Comparison of ENCODE assay signal across 11 mouse cellular contexts in the genomic region with DNA sequence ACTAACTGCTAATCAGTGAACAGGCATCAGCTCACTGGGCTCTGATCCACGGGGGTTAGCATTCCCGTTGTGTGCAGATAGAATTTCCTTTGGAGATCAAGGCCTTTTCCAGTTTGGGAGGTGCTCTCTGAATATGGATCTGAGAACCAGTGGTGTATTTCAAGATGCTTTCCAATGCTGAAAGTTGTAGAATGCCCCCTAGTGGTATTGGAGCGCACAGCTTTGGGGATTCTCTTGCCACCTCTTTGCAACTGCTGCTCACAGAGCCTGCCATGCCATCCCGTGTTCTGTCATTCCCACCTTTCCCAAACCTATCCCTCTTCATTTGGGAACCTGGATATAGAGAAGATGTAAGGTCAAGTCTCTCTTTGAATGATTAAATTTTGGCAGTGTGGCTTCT.
A peak's percentile ranks its signal among the peaks of the same experiment; 100 is the strongest.
DNase-seq lines count a peak whose midpoint lies in the region; ATAC-seq and TF ChIP-seq lines count a peak whose summit lies in the region.
"Had no signal": no experiment of that assay in that cellular context is flagged by ENCODE, and none has a peak within 500 bp of the region (broad histone marks: within the 10 kb centered on the region; RNA-seq: fewer than 3 reads in every experiment).

No protein-coding gene starts in this region.

- peaks cover 27% of the 10 kb centered on the region for H3K27me3 ChIP-seq in heart, embryonic 12.5 days (replicated peaks)
- H3K27me3 ChIP-seq in neural tube, embryonic 12.5 days (replicated peaks) = peaks cover 4% of the 10 kb centered on the region; the same call in 1 of the 2 replicates
- H3K27me3 ChIP-seq in small intestine, adult 2 months (ENCODE audit: control insufficient read depth, insufficient read depth, low read length) = no peaks in the 10 kb centered on the region
- H3K27me3 ChIP-seq: limb, embryonic 15.5 days had no signal

- WGBS in heart, embryonic 12.5 days = 35% methylated on average over 4 of the region's 4 CpGs
- 46% methylated on average over 4 of the region's 4 CpGs for WGBS in neural tube, embryonic 12.5 days
- 47% methylated on average over 4 of the region's 4 CpGs for WGBS in small intestine, adult 2 months

- H3K9me3 ChIP-seq in heart, embryonic 12.5 days (replicated peaks) = no peaks in the 10 kb centered on the region
- H3K9me3 ChIP-seq in neural tube, embryonic 12.5 days = no peaks in the 10 kb centered on the region
- H3K9me3 ChIP-seq: heart, embryonic 13.5 days; limb, embryonic 15.5 days had no signal

- DNase-seq in heart, postnatal 4 days = peak; percentile 22
- no peak for DNase-seq in neural tube, embryonic 10.5 days (ENCODE audit: extremely low spot score, low spot score)
- no peak for DNase-seq in right cerebral cortex, postnatal 36 days (ENCODE audit: low spot score in 2 of 2)
- no peak for DNase-seq in T-cell, adult 2 months (ENCODE audit: low spot score)
- DNase-seq: right cerebral cortex, postnatal 14 days had no signal

- H3K4me1 ChIP-seq in heart, embryonic 12.5 days (replicated peaks) = no peaks in the 10 kb centered on the region
- no peaks in the 10 kb centered on the region for H3K4me1 ChIP-seq in neural tube, embryonic 12.5 days
- no peaks in the 10 kb centered on the region for H3K4me1 ChIP-seq in cortical plate, adult 2 months (ENCODE audit: control insufficient read depth, insufficient read depth, low read length)
- H3K4me1 ChIP-seq in small intestine, adult 2 months (ENCODE audit: control insufficient read depth, insufficient read depth, insufficient read length, low read length) = no peaks in the 10 kb centered on the region
- H3K4me1 ChIP-seq: heart, embryonic 13.5 days; limb, embryonic 15.5 days had no signal

- ATAC-seq in heart, embryonic 12.5 days (ENCODE audit: insufficient number of reproducible peaks, low FRiP score) = no peak
- ATAC-seq in neural tube, embryonic 12.5 days (ENCODE audit: low FRiP score, low read depth) = 0 out of 2 replicates have a peak, but pooled peaks have one; percentile 21

- TF ChIP-seq CTCF in cortical plate, adult 2 months (IDR thresholded peaks at IDR 0.05; ENCODE audit: extremely low read depth, insufficient read depth, low read length) = peak; percentile 27; the same call in 1 of the 2 replicates
- peak; percentile 27; the same call in 1 of the 2 replicates for TF ChIP-seq CTCF in small intestine, adult 2 months (IDR thresholded peaks at IDR 0.05; ENCODE audit: extremely low read depth, insufficient read length, insufficient replicate concordance, low read depth, low read length)

- H3K27ac ChIP-seq in heart, embryonic 12.5 days (ENCODE audit: poor library complexity, severe bottlenecking) = no peak overlapping the region
- no peak overlapping the region for H3K27ac ChIP-seq in neural tube, embryonic 12.5 days
- H3K27ac ChIP-seq in cortical plate, adult 2 months (ENCODE audit: insufficient read depth, low read length) = no peak overlapping the region
- no peak overlapping the region for H3K27ac ChIP-seq in small intestine, adult 2 months (ENCODE audit: insufficient read depth, low read depth, low read length)
- H3K27ac ChIP-seq: heart, embryonic 13.5 days; limb, embryonic 15.5 days had no signal

- H3K9ac ChIP-seq in heart, embryonic 12.5 days = no peak overlapping the region
- H3K9ac ChIP-seq in neural tube, embryonic 12.5 days = no peak overlapping the region
- H3K9ac ChIP-seq: heart, embryonic 13.5 days; limb, embryonic 15.5 days had no signal

- H3K36me3 ChIP-seq in heart, embryonic 12.5 days = no peaks in the 10 kb centered on the region
- no peaks in the 10 kb centered on the region for H3K36me3 ChIP-seq in neural tube, embryonic 12.5 days
- peaks cover 2% of the 10 kb centered on the region; the same call in 1 of the 2 replicates for H3K36me3 ChIP-seq in small intestine, adult 2 months (ENCODE audit: control insufficient read depth, insufficient read depth, low read length)
- H3K36me3 ChIP-seq: limb, embryonic 15.5 days had no signal

- H3K4me3 ChIP-seq in heart, embryonic 12.5 days = no peak overlapping the region
- H3K4me3 ChIP-seq in neural tube, embryonic 12.5 days = no peak overlapping the region
- no peak overlapping the region for H3K4me3 ChIP-seq in cortical plate, adult 2 months (ENCODE audit: insufficient read depth, low read length)
- H3K4me3 ChIP-seq in small intestine, adult 2 months (ENCODE audit: low read depth, low read length) = no peak overlapping the region
- H3K4me3 ChIP-seq: heart, embryonic 13.5 days; limb, embryonic 15.5 days had no signal

- no peak overlapping the region for H3K4me2 ChIP-seq in heart, embryonic 12.5 days
- no peak overlapping the region for H3K4me2 ChIP-seq in neural tube, embryonic 12.5 days (replicated peaks)
- H3K4me2 ChIP-seq: heart, embryonic 13.5 days; limb, embryonic 15.5 days had no signal

- TF ChIP-seq POLR2A in cortical plate, adult 2 months (IDR thresholded peaks at IDR 0.05; ENCODE audit: extremely low read depth, insufficient read depth, low read length) = no peak
- TF ChIP-seq POLR2A in small intestine, adult 2 months (IDR thresholded peaks at IDR 0.05; ENCODE audit: low read depth, low read length) = no peak
